Mouse (Mus musculus): ENCODE data around the gene Pcolce2. TPM values are rescaled to one million over a fixed set of nuclear protein-coding genes. Genes with fewer than 3 reads are reported as not detected.

Gene Pcolce2
- polyA plus RNA-seq, 1 experiment from 2014 or later = 0.03 TPM

DNA sequence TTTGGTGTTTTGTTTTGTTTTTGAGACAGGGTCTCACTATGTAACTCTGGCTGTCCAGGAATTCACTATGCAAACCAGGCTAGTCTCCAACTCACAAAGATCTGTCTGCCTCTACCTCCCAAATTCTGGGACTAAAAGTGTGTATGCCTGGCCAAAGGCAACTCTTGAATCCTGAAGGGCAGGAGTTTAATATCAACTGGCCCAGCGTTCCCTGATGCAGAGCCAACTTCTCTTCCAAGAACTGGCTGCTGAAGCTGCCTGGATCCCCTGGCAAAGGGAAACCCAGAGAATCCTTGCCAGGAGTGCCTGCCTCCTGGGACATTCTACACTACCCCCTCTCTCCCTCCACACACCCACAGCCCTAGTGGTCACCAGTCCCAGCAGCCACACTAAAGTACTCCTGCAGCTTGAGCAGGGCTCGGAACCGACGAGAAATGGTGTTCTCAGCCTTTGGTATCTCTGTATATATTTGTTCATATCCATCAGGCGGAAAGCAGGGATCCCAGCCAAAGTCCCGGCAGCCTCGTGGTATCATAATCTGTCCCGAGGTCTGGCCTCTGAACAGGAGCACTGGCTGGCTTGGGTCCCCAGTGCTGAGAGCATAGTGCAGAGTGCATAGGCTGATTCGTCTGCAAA lies 37.8 kb downstream of the Pcolce2 start:
- no peaks in the 10 kb centered on the region for H3K79me2 ChIP-seq (ENCODE audit: inconsistent target)
- no peak overlapping the region for H3K27ac ChIP-seq
- no peak overlapping the region for H3K4me3 ChIP-seq (ENCODE audit: inconsistent target)
- 85% methylated on average over 9 of the region's 9 CpGs for WGBS (ENCODE audit: missing documents)
- H3K36me3 ChIP-seq (ENCODE audit: inconsistent target) = no peaks in the 10 kb centered on the region

DNA sequence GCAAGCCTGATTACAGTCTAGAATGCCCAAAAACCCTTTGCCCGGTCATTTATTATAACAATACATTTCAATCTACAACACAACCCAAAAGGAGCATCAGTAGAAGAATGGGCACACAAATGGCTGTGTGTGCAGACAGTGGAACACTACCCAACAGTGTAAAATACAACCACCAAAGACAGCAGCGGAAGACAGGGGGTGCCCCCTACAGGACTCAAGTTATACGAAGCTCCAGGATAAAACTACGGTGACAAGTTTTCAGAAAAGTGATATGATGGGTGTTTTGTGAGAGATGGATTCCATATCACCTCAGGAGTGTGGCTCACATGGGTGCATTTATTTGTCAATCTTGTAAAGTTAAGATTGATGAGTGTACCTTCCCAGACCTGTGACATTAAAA lies 38.6 kb downstream of the Pcolce2 start:
- WGBS (ENCODE audit: missing documents) = 89% methylated on average over 4 of the region's 4 CpGs
- Histone ChIP-seq H3K27ac (no peak overlapping the region), H3K36me3 (ENCODE audit: inconsistent target) (no peaks in the 10 kb centered on the region), H3K4me3 (ENCODE audit: inconsistent target) (no peak overlapping the region), H3K79me2 (ENCODE audit: inconsistent target) (no peaks in the 10 kb centered on the region)

DNA sequence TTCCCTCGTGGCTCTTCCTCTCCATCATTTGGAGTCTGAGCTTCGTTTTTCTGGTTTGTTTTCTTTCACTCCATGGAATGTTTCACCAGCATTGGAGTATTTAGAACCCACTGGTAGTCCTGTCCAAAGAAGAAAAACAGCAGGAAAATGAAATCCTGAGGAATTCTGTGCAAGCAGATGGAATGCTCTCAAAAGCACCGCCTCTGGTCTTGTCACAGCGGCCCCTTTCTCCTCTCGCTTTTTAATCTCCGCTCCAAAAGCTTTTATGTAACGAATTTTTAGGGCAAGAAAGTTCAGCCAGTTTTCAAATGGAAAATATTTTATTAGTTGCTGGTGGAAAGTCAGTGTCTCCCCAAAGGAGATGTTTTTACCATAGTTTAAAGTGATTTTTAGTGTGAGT lies 42.6 kb downstream of the Pcolce2 start:
- Histone ChIP-seq H3K4me3 (ENCODE audit: inconsistent target) (no peak overlapping the region), H3K79me2 (ENCODE audit: inconsistent target) (no peaks in the 10 kb centered on the region), H3K36me3 (ENCODE audit: inconsistent target) (no peaks in the 10 kb centered on the region), H3K27ac (no peak overlapping the region)
- WGBS (ENCODE audit: missing documents) = 85% methylated on average over 7 of the region's 7 CpGs

DNA sequence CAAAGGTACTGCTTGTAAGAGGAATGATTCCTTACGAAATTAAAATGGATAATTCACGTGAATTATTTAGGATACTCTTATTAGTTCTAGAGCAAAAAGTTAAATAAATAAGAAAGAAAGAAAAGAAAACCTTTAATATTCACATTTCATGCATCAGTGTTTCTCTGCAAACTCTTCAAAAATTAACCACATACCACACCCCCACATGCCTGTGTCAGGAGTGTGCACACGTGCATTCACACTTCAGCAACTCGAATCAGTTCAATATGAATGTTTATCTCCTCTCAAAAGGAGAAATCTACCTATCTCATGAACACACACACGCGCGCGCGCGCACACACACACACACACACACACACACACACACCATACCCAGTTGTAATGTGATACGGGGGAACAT lies 43.3 kb downstream of the Pcolce2 start:
- no peak overlapping the region for H3K27ac ChIP-seq
- H3K79me2 ChIP-seq (ENCODE audit: inconsistent target) = no peaks in the 10 kb centered on the region
- no peak overlapping the region for H3K4me3 ChIP-seq (ENCODE audit: inconsistent target)
- WGBS (ENCODE audit: missing documents) = 89% methylated on average over 11 of the region's 11 CpGs
- no peaks in the 10 kb centered on the region for H3K36me3 ChIP-seq (ENCODE audit: inconsistent target)

DNA sequence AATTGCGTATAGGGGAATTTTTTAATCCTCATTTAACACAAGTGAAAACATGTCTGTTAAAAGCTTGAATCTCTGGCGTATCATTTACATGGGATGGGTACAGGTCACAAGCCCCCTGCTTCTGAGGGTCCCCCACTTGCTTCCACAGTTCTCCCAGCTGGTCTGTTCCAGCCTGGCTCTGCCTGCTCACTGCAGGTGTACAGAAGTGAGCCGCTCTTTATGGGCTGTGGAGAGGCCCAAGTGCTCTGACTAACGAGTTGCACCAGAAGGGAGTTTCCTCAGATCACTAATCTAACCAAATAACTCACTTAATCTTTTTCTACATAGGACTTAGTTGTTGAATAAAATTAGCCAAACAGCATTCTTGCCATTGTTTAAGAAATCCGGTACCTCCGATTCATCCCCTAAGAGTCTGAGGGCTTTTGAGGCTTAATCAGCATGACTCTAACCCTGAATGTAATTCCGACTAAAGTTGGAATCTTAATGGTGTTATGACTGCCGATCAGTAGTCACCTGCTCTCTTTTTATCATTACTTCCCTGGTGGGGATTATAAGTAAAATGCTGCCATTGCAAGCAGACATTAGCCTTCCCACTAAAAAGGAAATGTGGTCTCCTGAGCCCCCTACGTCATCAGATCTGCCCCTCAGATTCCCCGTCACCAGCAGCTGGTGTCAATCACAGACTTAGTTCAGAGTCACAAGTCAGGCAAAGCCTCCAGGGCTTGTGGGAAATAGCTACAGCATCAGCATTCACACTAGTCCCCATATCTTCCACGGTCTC lies 48.4 kb downstream of the Pcolce2 start:
- H3K4me3 ChIP-seq (ENCODE audit: inconsistent target) = no peak overlapping the region
- 91% methylated on average over 11 of the region's 11 CpGs for WGBS (ENCODE audit: missing documents)
- no peaks in the 10 kb centered on the region for H3K79me2 ChIP-seq (ENCODE audit: inconsistent target)
- H3K27ac ChIP-seq = no peak overlapping the region
- no peaks in the 10 kb centered on the region for H3K36me3 ChIP-seq (ENCODE audit: inconsistent target)

DNA sequence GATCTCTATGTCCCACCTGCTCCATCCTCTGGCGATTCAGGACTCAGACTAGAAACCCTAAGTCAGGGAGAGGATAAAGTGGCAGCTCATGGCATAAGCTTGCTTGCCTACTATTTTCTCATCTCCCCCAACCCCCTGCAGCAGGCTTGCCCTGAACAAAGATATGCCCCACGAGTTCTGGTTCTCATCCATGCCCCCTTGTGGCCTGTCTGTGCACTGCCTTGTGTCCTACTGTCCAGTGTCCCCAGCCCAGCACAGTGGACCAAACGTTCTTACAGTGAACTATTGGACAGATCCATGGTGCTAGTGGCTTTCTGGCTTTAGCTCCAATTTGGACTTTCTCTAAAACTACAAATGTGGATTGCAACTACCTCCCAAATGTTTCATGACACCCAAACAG lies 50.7 kb downstream of the Pcolce2 start:
- H3K79me2 ChIP-seq (ENCODE audit: inconsistent target) = no peaks in the 10 kb centered on the region
- no peak overlapping the region for H3K4me3 ChIP-seq (ENCODE audit: inconsistent target)
- H3K27ac ChIP-seq = no peak overlapping the region
- no peaks in the 10 kb centered on the region for H3K36me3 ChIP-seq (ENCODE audit: inconsistent target)
- WGBS (ENCODE audit: missing documents) = 42% methylated on average over 3 of the region's 3 CpGs

DNA sequence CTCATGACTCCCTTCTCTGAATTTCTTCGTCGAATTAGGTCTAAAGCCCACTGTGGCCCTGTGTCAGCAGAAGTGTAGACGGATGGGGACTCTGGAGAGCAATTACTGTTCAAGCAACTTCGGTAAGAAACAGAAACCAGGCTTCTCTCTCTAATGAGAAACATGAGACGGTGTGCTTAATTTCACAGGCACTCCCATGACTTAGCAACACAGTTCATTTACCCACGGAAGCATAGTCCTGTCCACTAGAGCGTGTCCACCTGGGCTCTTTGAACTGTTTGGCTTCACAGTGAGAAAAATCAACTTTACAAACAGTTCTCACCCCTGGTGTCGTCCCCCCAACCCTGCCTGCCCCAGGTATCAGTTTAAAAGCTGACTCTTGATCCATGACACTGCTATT lies 55.4 kb downstream of the Pcolce2 start:
- Histone ChIP-seq H3K36me3 (ENCODE audit: inconsistent target) (no peaks in the 10 kb centered on the region), H3K79me2 (ENCODE audit: inconsistent target) (no peaks in the 10 kb centered on the region), H3K4me3 (ENCODE audit: inconsistent target) (no peak overlapping the region), H3K27ac (no peak overlapping the region)
- WGBS (ENCODE audit: missing documents) = 88% methylated on average over 8 of the region's 8 CpGs

DNA sequence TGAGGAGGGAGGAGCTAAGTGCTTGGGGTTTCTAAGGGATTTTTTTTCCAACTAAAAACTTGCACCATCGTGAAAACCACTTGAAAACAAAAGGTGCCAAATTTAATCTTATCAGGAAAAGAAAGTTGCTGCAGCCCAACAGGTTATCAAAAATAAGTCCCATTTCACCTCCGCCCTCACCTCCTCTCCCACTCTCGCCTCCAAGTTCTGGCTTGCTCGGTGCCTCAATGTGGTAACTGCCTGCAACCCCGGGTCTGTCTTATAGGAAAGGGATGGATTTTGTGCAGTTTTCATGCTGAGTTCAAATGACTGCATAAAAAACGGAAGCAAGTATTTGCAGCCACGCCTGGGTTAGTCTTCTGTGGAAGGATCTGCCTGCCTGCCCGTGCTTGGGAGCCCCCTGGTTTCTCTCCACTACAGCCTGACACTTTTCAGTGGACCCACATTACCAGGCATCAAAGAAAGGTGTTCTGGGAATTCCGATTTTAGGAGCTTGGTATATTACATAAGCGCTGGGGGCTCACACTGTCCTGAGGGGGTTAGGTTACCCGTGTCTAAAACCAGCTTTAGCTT lies 56.2 kb downstream of the Pcolce2 start:
- H3K4me3 ChIP-seq (ENCODE audit: inconsistent target) = no peak overlapping the region
- H3K27ac ChIP-seq = no peak overlapping the region
- 82% methylated on average over 11 of the region's 11 CpGs for WGBS (ENCODE audit: missing documents)
- no peaks in the 10 kb centered on the region for H3K36me3 ChIP-seq (ENCODE audit: inconsistent target)
- no peaks in the 10 kb centered on the region for H3K79me2 ChIP-seq (ENCODE audit: inconsistent target)

DNA sequence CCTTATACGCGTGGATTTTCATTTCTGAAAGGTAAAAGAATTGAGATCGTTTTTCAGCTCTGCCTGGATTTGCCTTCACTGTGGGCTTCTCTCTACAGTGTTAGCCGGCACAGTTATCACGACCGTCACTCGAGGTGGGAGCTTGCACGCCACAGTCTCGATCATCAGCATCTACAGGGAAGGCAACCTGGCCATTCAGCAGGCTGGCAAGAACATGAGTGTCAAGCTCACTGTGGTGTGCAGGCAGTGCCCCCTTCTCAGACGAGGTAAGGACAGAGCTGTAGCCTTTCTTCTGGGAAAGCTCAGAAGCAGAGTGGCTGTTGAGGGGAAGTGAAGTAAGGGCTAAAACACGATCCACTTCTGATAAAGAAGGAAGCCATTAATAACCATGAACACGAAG lies 57.1 kb downstream of the Pcolce2 start:
- Histone ChIP-seq H3K4me3 (ENCODE audit: inconsistent target) (no peak overlapping the region), H3K79me2 (ENCODE audit: inconsistent target) (no peaks in the 10 kb centered on the region), H3K36me3 (ENCODE audit: inconsistent target) (no peaks in the 10 kb centered on the region), H3K27ac (no peak overlapping the region)
- 64% methylated on average over 12 of the region's 12 CpGs for WGBS (ENCODE audit: missing documents)

DNA sequence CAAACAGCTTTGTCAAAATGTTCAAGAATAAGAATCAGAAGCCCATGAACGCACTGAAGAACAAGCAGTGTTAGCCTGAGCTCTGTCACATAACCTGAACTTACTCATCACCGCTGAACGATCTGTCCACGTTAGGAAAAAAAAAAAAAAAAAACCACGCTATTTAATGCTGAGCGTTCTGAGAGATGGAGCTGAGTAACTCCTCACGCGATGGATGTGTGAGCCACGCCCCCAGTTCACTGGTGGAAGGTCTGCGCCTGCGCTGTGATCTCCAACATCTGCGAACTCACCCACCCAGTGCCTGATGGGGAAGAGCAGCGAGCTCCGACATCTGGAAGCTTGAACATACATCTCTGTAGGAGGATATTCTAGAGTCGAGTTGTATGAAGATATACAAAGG lies 57.6 kb downstream of the Pcolce2 start:
- no peaks in the 10 kb centered on the region for H3K36me3 ChIP-seq (ENCODE audit: inconsistent target)
- WGBS (ENCODE audit: missing documents) = 80% methylated on average over 15 of the region's 15 CpGs
- no peak overlapping the region for H3K27ac ChIP-seq

DNA sequence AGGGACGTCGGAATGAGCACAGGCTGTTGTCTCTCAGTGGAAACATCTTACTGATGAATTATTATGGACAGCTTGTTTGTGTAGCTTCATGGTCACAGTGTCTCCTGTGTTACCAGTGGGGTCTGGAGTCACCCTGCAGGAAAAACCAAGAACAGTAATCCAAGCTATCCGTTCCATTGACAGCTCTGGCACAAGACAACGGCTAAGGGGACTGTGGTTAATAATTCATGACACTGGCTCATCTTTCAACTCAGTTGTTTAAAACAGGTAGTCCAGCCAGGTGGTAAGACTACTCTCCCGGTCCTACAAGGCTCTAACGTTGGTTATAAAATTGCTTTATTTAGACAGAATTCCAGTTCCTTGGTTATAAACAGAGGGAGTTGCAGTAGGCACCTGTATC lies 59.2 kb downstream of the Pcolce2 start:
- H3K36me3 ChIP-seq (ENCODE audit: inconsistent target) = no peaks in the 10 kb centered on the region
- no peak overlapping the region for H3K4me3 ChIP-seq (ENCODE audit: inconsistent target)
- no peak overlapping the region for H3K27ac ChIP-seq
- WGBS (ENCODE audit: missing documents) = 95% methylated on average over 6 of the region's 6 CpGs
- H3K79me2 ChIP-seq (ENCODE audit: inconsistent target) = no peaks in the 10 kb centered on the region

More for the DNA sequence above, 57.6 kb downstream of the Pcolce2 start:
- H3K79me2 ChIP-seq (ENCODE audit: inconsistent target) = no peaks in the 10 kb centered on the region
- no peak overlapping the region for H3K4me3 ChIP-seq (ENCODE audit: inconsistent target)

DNA sequence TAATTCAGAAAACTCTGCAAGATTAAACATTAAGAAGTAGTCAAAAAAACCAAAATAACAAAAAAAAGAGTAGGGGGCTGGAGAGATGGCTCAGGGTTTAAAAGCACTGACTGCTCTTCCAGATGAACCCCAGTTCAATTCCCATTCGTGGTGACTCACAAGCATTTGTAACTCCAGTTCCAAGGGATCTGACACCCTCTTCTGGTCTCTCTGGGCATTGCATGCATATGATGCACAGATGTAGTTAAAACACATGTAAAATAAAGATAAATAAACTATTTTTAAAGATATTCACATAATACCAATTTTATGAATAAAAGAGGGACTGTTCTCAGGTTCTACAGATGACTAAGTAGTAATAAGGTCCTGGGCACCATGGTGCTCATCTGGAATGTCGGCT lies 60.4 kb downstream of the Pcolce2 start:
- Histone ChIP-seq H3K4me3 (ENCODE audit: inconsistent target) (no peak overlapping the region), H3K79me2 (ENCODE audit: inconsistent target) (no peaks in the 10 kb centered on the region), H3K27ac (no peak overlapping the region), H3K36me3 (ENCODE audit: inconsistent target) (no peaks in the 10 kb centered on the region)
- WGBS (ENCODE audit: missing documents) = 56% methylated on average over 2 of the region's 2 CpGs

DNA sequence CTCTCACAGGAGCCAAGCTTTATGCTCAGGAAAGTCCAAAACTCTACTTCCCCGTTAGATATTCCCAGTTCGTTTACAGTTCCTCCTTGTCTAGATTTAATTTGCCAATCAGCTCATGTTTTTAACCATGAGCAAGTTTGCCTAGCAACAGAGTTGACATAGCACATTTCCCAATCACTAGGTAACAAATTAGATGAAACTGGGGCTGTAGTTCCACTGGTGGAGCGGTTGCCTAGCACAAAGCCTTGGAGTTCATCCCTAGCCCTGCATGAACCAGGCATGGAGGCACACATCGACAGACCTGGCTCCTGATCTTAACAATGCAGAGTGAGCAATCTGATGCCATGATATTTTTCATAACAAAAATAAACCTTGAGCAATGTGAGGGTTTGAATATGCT lies 61.9 kb downstream of the Pcolce2 start:
- no peaks in the 10 kb centered on the region for H3K79me2 ChIP-seq (ENCODE audit: inconsistent target)
- H3K27ac ChIP-seq = no peak overlapping the region
- 59% methylated on average over 4 of the region's 4 CpGs for WGBS (ENCODE audit: missing documents)
- H3K36me3 ChIP-seq (ENCODE audit: inconsistent target) = no peaks in the 10 kb centered on the region
- no peak overlapping the region for H3K4me3 ChIP-seq (ENCODE audit: inconsistent target)

DNA sequence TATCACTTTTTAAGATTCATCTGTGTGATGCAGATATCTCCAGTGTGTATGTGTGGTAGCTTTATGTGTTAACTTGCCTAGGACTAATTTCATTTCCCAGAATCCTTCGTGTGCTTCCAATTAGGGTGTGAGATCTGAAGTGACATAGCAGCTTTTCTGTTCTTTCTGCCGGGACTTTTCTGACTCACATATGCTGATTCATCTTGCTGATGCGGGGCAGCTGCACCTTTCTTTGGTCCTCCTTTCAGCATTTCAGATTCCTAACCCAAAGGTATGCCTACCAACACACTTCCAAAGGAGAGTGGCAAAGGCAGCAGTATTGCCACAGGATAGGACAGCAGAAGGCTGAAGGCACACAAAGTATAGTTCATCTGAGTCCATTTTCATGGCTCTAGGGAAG lies 66.7 kb downstream of the Pcolce2 start:
- Histone ChIP-seq H3K4me3 (ENCODE audit: inconsistent target) (no peak overlapping the region), H3K79me2 (ENCODE audit: inconsistent target) (no peaks in the 10 kb centered on the region), H3K27ac (no peak overlapping the region), H3K36me3 (ENCODE audit: inconsistent target) (no peaks in the 10 kb centered on the region)
- WGBS (ENCODE audit: missing documents) = 52% methylated on average over 3 of the region's 3 CpGs

DNA sequence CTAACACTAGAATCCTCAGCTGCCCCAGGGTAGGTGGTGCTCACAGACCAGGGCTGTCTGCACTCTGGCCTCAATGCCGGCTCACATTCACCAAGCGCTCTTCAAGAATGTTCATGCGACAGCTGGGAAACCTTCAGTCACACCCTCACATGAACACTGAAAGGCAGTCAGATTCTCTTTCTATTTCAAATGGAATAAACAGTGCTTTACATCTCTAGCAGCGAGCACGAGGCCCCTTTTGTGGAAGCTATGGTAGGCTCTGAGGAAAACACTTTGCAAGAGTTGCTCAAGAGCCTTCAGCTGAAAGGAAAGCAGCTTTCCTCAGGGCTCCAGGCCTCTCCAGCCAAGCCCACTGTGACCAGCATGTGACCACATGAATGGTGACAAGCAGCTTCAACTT lies 68.0 kb downstream of the Pcolce2 start:
- 86% methylated on average over 5 of the region's 5 CpGs for WGBS (ENCODE audit: missing documents)
- no peaks in the 10 kb centered on the region for H3K79me2 ChIP-seq (ENCODE audit: inconsistent target)
- no peak overlapping the region for H3K27ac ChIP-seq
- H3K36me3 ChIP-seq (ENCODE audit: inconsistent target) = no peaks in the 10 kb centered on the region
- no peak overlapping the region for H3K4me3 ChIP-seq (ENCODE audit: inconsistent target)
